Mouse (Mus musculus) limb, embryonic 15.5 days (tissue): ENCODE data around the gene Gpkow. TPM values are rescaled to one million over a fixed set of nuclear protein-coding genes. Genes with fewer than 3 reads are reported as not detected.
"Not testable (repeated sequence)": the region's sequence is repeated elsewhere in the genome, so short reads cannot be mapped to it uniquely, and the experiment has no call there.

Experiments
- ATAC-seq: fragments of 200-750 bp; cut with Nextera tagmentation; 2 replicates; pipeline ENCODE4 v1.8.0; 2017; ENCODE audit warnings: low read depth, moderate TSS enrichment; ENCODE audit not compliant: insufficient number of reproducible peaks, low FRiP score, low TSS enrichment
- H3K27ac ChIP-seq: fragments of 300-500 bp; sonication (generic); 2 replicates; pipeline ENCODE4 v1.5.1; 2015; ENCODE audit warnings: moderate library complexity, mild to moderate bottlenecking, inconsistent platforms
- H3K27me3 ChIP-seq: fragments of 300-500 bp; sonication (generic); 2 replicates; pipeline ENCODE4 v1.6.1; 2015; ENCODE audit warnings: inconsistent platforms
- H3K36me3 ChIP-seq: fragments of 300-500 bp; sonication (generic); 2 replicates; pipeline ENCODE4 v1.6.1; 2015; ENCODE audit warnings: inconsistent platforms
- H3K4me1 ChIP-seq: fragments of 300-500 bp; sonication (generic); 2 replicates; pipeline ENCODE4 v1.6.1; 2015; ENCODE audit warnings: inconsistent platforms
- H3K4me2 ChIP-seq: fragments of 300-500 bp; sonication (generic); 2 replicates; pipeline ENCODE4 v1.6.1; 2015; ENCODE audit warnings: mild to moderate bottlenecking, inconsistent platforms
- H3K4me3 ChIP-seq: fragments of 300-500 bp; sonication (generic); 2 replicates; pipeline ENCODE4 v1.5.1; 2015; ENCODE audit warnings: mild to moderate bottlenecking, inconsistent platforms
- H3K9ac ChIP-seq: fragments of 300-500 bp; sonication (generic); 2 replicates; pipeline ENCODE4 v1.6.1; 2015; ENCODE audit warnings: inconsistent platforms
- H3K9me3 ChIP-seq: fragments of 300-500 bp; sonication (generic); 2 replicates; pipeline ENCODE4 v1.6.1; 2016; ENCODE audit warnings: inconsistent platforms
- whole genome bisulfite sequencing: fragments of 180-500 bp; shearing (Covaris S2); methylation state at CpG from one replicate; pipeline ENCODE4 v1.1.7; 2015; 5-methylcytosine and 5-hydroxymethylcytosine counted together
- polyA plus RNA-seq: library from polyadenylated mRNA; unstranded; fragments of >200 nt; fragmentation: Nextera tagmentation; extraction: Ambion mirVana; gene quantifications from 2 replicates; pipeline ENCODE4 v1.2.1, GENCODE M21; 2015

The Gpkow gene
- polyA plus RNA-seq, 1 experiment from 2014 or later, result 36.6 TPM

DNA sequence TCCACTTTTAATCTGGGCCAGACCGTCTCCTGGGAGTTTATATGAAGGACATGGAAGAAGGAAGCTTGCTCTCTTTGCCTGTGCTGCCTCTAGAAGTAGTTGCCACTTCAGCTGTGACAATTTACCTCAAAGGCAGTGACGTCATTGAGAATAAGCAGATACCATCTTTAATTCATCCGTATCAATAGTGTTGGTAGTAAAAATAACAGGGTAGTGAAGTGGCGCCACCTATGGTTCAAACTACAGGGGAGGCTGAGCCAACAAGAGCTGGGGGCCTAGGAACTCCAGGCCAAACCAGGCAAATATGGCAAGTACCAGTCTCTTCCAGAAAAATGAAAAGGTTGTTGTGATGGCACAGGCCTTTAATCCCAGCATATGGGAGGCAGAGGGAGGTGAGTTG is 4.1 kb upstream of the Gpkow start:
- no peak overlapping the region for H3K9ac ChIP-seq
- H3K27me3 ChIP-seq, result no peaks in the 10 kb centered on the region
- H3K4me1 ChIP-seq, result no peaks in the 10 kb centered on the region; the same call in 1 of the 2 replicates
- ATAC-seq, result no peak
- H3K9me3 ChIP-seq, result no peaks in the 10 kb centered on the region
- H3K27ac ChIP-seq, result no peak overlapping the region
- no peak overlapping the region for H3K4me3 ChIP-seq
- H3K4me2 ChIP-seq, result no peak overlapping the region
- WGBS, result 46% methylated on average over 4 of the region's 4 CpGs
- H3K36me3 ChIP-seq, result no peaks in the 10 kb centered on the region

- WGBS, result 31% methylated on average over 6 of the region's 6 CpGs
- no peak overlapping the region for H3K9ac ChIP-seq
- ATAC-seq, result no peak
Observed at GRCm38 (mm10) chrX:7696520-7696919, 411 bp upstream of the Gpkow start.

DNA sequence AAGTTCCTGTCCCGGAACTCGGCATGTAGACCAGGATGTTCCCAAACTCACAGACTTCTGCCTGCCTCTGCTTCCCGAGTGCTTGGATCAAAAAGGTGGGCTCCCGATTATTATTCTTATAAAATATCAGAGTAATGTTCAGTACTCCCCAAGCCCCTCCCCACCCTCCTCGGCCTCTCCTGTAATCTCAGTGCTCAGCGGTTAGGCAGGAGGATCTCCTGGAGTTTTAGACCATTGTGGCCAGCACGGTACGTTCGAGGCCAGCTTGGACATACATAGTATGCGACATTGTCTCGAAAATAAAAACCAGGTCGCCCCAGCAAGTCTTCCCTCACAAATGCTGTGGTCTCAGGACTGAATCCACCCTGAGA is 16.8 kb downstream of the Gpkow start:
- ATAC-seq, result peak; percentile 9; the same call in 1 of the 2 replicates
- Histone ChIP-seq H3K4me2 (peak overlapping the region; percentile 39), H3K4me3 (peak overlapping the region; percentile 35), H3K27ac (peak overlapping the region; percentile 11; the same call in 1 of the 2 replicates), H3K9ac (0 out of 2 replicates have a peak overlapping the region, but pooled peaks have one; percentile 23)
- H3K4me1 ChIP-seq, H3K9me3 ChIP-seq, H3K27me3 ChIP-seq, H3K36me3 ChIP-seq: not testable (repeated sequence)
- 27% methylated on average over 5 of the region's 12 CpGs for WGBS

More at GRCm38 (mm10) chrX:7696520-7696919, 411 bp upstream of the Gpkow start:
- Histone ChIP-seq H3K4me1 (no peaks in the 10 kb centered on the region; the same call in 1 of the 2 replicates), H3K9me3 (no peaks in the 10 kb centered on the region), H3K27me3 (no peaks in the 10 kb centered on the region), H3K4me2 (0 out of 2 replicates have a peak overlapping the region, but pooled peaks have one; percentile 7), H3K4me3 (peak overlapping the region; percentile 54), H3K36me3 (peaks cover 6% of the 10 kb centered on the region; the same call in 1 of the 2 replicates), H3K27ac (no peak overlapping the region)

DNA sequence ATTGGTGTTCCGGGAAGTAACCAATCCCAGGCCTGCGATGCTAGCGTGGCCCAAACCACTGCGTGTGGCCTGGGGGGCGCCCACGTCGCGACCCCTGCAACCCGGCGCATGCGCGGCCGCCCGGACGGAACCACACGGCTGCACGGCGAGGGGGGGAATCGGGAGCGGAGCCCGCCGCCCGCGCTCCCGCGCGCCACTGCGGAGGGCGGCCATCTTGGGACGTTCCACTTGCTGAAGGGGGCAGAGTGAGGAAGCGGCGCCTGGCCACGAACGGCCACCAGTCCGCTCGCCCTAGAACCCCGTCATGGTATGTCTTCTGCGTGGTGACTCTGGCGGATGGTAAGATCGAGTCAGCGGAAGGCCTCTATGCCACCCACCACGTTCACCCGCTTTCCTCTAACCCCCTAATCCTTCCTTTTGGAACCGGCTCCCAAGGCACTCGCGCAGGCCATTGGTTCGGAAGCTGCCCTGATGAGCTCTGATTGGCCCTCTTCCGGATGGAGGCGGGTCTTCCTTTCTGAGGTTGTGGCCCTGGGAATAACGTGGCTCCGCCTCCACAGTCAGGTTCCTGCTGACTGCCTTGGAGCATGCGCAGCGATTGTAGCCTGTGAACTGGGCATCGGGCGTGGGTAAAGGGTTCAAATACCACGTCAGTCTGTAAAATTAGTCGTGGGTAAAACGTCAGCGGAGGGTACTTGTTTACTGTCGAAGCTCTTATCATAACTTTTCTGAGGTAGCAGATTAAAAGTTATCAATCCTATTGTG is 17.4 kb downstream of the Gpkow start, which contains the start of gene Wdr45:
Gene Wdr45, plus strand, starts transcription at position 199 of the 765 bp plus-strand sequence.
- ATAC-seq, result peak; percentile 97
- H3K27ac ChIP-seq, result peak within 1 kb of the TSS; percentile 11; the same call in 1 of the 2 replicates
- 27% methylated on average over 46 of the region's 60 CpGs for WGBS
- not testable (repeated sequence) for H3K36me3 ChIP-seq, H3K27me3 ChIP-seq, H3K4me1 ChIP-seq, H3K9me3 ChIP-seq
- H3K4me2 ChIP-seq, result peak within 1 kb of the TSS; percentile 39
- 0 out of 2 replicates have a peak within 1 kb of the TSS, but pooled peaks have one; percentile 23 for H3K9ac ChIP-seq
- H3K4me3 ChIP-seq, result peak within 1 kb of the TSS; percentile 35

DNA sequence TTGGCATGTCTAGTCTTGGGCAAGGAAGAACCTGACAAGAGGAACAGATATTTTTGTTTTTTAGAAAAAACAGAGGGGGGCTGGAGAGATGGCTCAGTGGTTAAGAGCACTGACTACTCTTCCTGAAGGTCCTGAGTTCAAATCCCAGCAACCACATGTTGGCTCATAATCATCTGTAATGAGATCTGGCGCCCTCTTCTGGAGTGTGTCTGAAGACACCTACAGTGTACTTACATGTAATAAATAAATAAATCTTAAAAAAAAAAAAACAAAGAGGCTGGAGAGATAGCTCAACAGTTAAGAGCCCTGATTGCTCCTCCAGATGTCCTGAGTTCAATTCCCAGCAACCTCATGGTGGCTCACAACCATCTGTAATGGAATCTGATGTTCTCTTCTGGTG is 19.1 kb downstream of the Gpkow start:
- WGBS, result 38% methylated on average over 1 of the region's 1 CpGs
- H3K9ac ChIP-seq, H3K9me3 ChIP-seq: not testable (repeated sequence)

GRCm38 (mm10) chrX:7721514-7722281 is 24.8 kb downstream of the Gpkow start, which contains the start of gene Gm45208:
Gene Gm45208 (plus strand): TSS chrX:7722245.
- H3K36me3 ChIP-seq, result peaks cover 13% of the 10 kb centered on the region; the same call in 1 of the 2 replicates
- no peaks in the 10 kb centered on the region for H3K4me1 ChIP-seq
- no peaks in the 10 kb centered on the region for H3K27me3 ChIP-seq
- H3K27ac ChIP-seq, result peak within 1 kb of the TSS; percentile 93
- peak within 1 kb of the TSS; percentile 59 for H3K4me2 ChIP-seq
- WGBS, result 25% methylated on average over 22 of the region's 22 CpGs
- H3K9ac ChIP-seq, result peak within 1 kb of the TSS; percentile 35; the same call in 1 of the 2 replicates
- peak within 1 kb of the TSS; percentile 57 for H3K4me3 ChIP-seq
- peak; percentile 78 for ATAC-seq
- no peaks in the 10 kb centered on the region for H3K9me3 ChIP-seq

More for the DNA sequence above, 19.1 kb downstream of the Gpkow start:
- not testable (repeated sequence) for H3K4me2 ChIP-seq, H3K4me3 ChIP-seq, H3K36me3 ChIP-seq, H3K27ac ChIP-seq, H3K4me1 ChIP-seq, ATAC-seq, H3K27me3 ChIP-seq

GRCm38 (mm10) chrX:7722282-7722611 is 25.3 kb downstream of the Gpkow start:
- H3K27ac ChIP-seq, result no peak overlapping the region
- WGBS, result 29% methylated on average over 11 of the region's 11 CpGs
- no peaks in the 10 kb centered on the region for H3K9me3 ChIP-seq
- H3K36me3 ChIP-seq, result peaks cover 17% of the 10 kb centered on the region; the same call in 1 of the 2 replicates
- peak overlapping the region; percentile 59 for H3K4me2 ChIP-seq
- no peaks in the 10 kb centered on the region for H3K27me3 ChIP-seq
- no peaks in the 10 kb centered on the region for H3K4me1 ChIP-seq
- peak overlapping the region; percentile 35; the same call in 1 of the 2 replicates for H3K9ac ChIP-seq
- peak overlapping the region; percentile 57 for H3K4me3 ChIP-seq
- ATAC-seq, result no peak

DNA sequence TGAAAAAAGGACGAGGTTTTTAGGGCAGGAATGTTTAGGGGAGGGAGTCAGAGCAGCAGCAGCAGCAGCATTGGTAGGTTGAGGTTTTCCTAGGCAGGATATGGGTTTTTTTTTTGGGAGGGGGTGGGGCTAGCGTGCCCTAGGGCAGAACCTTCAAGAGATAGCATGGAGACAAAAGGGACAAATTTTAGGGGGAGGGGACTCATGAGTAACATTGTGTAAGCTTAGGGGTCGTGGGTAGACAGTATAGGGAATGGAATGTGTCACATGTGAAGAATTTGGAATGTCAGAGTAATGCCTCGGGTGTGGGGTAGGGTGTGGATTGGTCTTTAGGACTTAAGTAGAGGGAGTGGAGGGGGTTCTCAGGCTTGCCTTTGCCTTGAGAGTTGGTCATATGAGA is 25.8 kb downstream of the Gpkow start:
- ATAC-seq, result no peak

GRCm38 (mm10) chrX:7724135-7724534 is 27.2 kb downstream of the Gpkow start:
- Histone ChIP-seq H3K9ac (no peak overlapping the region), H3K36me3 (peaks cover 17% of the 10 kb centered on the region; the same call in 1 of the 2 replicates), H3K9me3 (no peaks in the 10 kb centered on the region), H3K27me3 (no peaks in the 10 kb centered on the region), H3K4me1 (0 out of 2 replicates have a peak, but pooled peaks cover 2% of the 10 kb centered on the region), H3K4me3 (no peak overlapping the region), H3K27ac (no peak overlapping the region), H3K4me2 (no peak overlapping the region)
- no peak for ATAC-seq
- 81% methylated on average over 7 of the region's 7 CpGs for WGBS

More for the DNA sequence above, 25.8 kb downstream of the Gpkow start:
- H3K27me3 ChIP-seq, result no peaks in the 10 kb centered on the region
- H3K4me3 ChIP-seq, result peak overlapping the region; percentile 57
- peaks cover 17% of the 10 kb centered on the region; the same call in 1 of the 2 replicates for H3K36me3 ChIP-seq
- 19% methylated on average over 4 of the region's 4 CpGs for WGBS
- peak overlapping the region; percentile 59 for H3K4me2 ChIP-seq
- H3K4me1 ChIP-seq, result no peaks in the 10 kb centered on the region
- no peak overlapping the region for H3K27ac ChIP-seq
- H3K9me3 ChIP-seq, result no peaks in the 10 kb centered on the region
- H3K9ac ChIP-seq, result peak overlapping the region; percentile 35; the same call in 1 of the 2 replicates

DNA sequence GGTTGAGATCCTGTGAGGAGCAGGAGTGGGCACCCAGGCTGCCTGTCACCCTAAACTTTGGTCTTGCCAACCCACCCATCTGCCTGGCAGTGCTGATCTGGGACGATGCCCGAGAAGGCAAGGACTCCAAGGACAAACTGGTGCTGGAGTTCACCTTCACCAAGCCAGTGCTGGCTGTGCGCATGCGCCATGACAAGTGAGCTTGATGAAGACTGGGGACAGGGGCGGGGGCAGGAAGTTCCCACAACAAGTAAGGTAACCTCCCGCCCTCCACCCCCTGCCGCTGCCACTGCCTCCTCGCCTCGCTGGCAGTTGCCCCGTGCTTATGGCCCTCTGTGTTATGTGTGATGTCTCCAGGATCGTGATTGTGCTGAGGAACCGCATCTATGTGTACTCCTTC is 28.9 kb downstream of the Gpkow start:
- Histone ChIP-seq H3K9ac (no peak overlapping the region), H3K27ac (no peak overlapping the region)
- no peak for ATAC-seq

DNA sequence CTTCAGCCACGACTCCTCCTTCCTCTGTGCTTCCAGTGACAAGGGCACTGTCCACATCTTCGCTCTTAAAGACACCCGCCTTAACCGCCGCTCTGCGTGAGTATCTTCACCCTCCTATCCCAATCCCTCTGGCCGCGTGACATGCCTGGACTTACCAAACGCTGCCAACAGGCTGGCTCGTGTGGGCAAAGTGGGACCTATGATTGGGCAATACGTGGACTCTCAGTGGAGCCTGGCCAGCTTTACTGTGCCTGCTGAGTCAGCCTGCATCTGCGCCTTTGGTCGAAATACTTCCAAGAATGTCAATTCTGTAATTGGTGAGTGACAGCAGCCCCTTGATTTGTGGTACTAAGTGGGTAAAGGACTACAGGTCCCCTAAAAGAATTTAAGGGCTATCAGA is 30.2 kb downstream of the Gpkow start:
- no peak overlapping the region for H3K9ac ChIP-seq
- ATAC-seq, result no peak
- 90% methylated on average over 13 of the region's 13 CpGs for WGBS
- H3K4me2 ChIP-seq, result no peak overlapping the region
- peaks cover 4% of the 10 kb centered on the region; the same call in 1 of the 2 replicates for H3K4me1 ChIP-seq
- no peak overlapping the region for H3K4me3 ChIP-seq
- H3K27ac ChIP-seq, result no peak overlapping the region
- no peaks in the 10 kb centered on the region for H3K9me3 ChIP-seq
- peaks cover 17% of the 10 kb centered on the region; the same call in 1 of the 2 replicates for H3K36me3 ChIP-seq
- no peaks in the 10 kb centered on the region for H3K27me3 ChIP-seq

More for the DNA sequence above, 28.9 kb downstream of the Gpkow start:
- Histone ChIP-seq H3K4me3 (no peak overlapping the region), H3K4me1 (peaks cover 4% of the 10 kb centered on the region; the same call in 1 of the 2 replicates), H3K9me3 (no peaks in the 10 kb centered on the region), H3K36me3 (peaks cover 17% of the 10 kb centered on the region; the same call in 1 of the 2 replicates), H3K27me3 (no peaks in the 10 kb centered on the region), H3K4me2 (no peak overlapping the region)
- WGBS, result 89% methylated on average over 12 of the region's 12 CpGs
